Mouse (Mus musculus) midbrain, postnatal 0 days (tissue): ENCODE data around the gene Gal3st1. TPM values are rescaled to one million over a fixed set of nuclear protein-coding genes. Genes with fewer than 3 reads are reported as not detected.
A peak's percentile ranks its signal among the peaks of the same experiment; 100 is the strongest.
"Not testable (repeated sequence)": the region's sequence is repeated elsewhere in the genome, so short reads cannot be mapped to it uniquely, and the experiment has no call there.

Experiments used
- ATAC-seq: fragments of 200-750 bp; cut with Nextera tagmentation; 2 replicates; pipeline ENCODE4 v1.8.0; 2017; ENCODE audit warnings: moderate number of reproducible peaks, mild to moderate bottlenecking, moderate TSS enrichment, moderate library complexity; ENCODE audit not compliant: low FRiP score
- DNase-seq: peaks from one replicate; pipeline ENCODE4 v3.0.0-alpha.2; 2015; ENCODE audit warnings: low spot score
- H3K27ac ChIP-seq: fragments of 300-500 bp; sonication (generic); 2 replicates; pipeline ENCODE4 v1.5.1; 2014; ENCODE audit warnings: low read depth, mild to moderate bottlenecking, low read length, mixed read lengths
- H3K27me3 ChIP-seq: fragments of 300-500 bp; sonication (generic); 2 replicates; pipeline ENCODE4 v1.6.1; 2014; ENCODE audit warnings: low read length, control low read depth, mixed read lengths; ENCODE audit not compliant: insufficient read depth
- H3K36me3 ChIP-seq: fragments of 300-500 bp; sonication (generic); 2 replicates; pipeline ENCODE4 v1.6.1; 2014; ENCODE audit warnings: low read length, control low read depth, mixed read lengths; ENCODE audit not compliant: insufficient read depth
- H3K4me1 ChIP-seq: fragments of 300-500 bp; sonication (generic); 2 replicates; pipeline ENCODE4 v1.6.1; 2014; ENCODE audit warnings: mild to moderate bottlenecking, control low read depth, antibody characterized with exemption, low read length, mixed read lengths; ENCODE audit not compliant: insufficient read depth
- H3K4me2 ChIP-seq: fragments of 300-500 bp; sonication (generic); 2 replicates; pipeline ENCODE4 v1.6.1; 2014; ENCODE audit warnings: low read depth, mild to moderate bottlenecking, low read length, mixed read lengths; ENCODE audit not compliant: poor library complexity, severe bottlenecking
- H3K4me3 ChIP-seq: fragments of 300-500 bp; sonication (generic); 2 replicates; pipeline ENCODE4 v1.5.1; 2014; ENCODE audit warnings: low read depth, mild to moderate bottlenecking, low read length, moderate library complexity
- H3K9ac ChIP-seq: fragments of 300-500 bp; sonication (generic); replicated peaks from 2 replicates; pipeline ENCODE4 v1.6.1; 2014; ENCODE audit warnings: mild to moderate bottlenecking, low read length, moderate library complexity, mixed read lengths; ENCODE audit not compliant: poor library complexity, severe bottlenecking
- H3K9me3 ChIP-seq: fragments of 300-500 bp; sonication (generic); 2 replicates; pipeline ENCODE4 v1.6.1; 2016; ENCODE audit warnings: low read length, control low read depth
- CTCF ChIP-seq: IDR thresholded peaks from 2 replicates; pipeline ENCODE4 v1.5.1; 2016; ENCODE audit warnings: antibody characterized with exemption, mild to moderate bottlenecking
- WGBS: fragments of 180-500 bp; shearing (Covaris S2); extraction: QIAGEN DNeasy Blood & Tissue Kit; methylation state at CpG from one replicate; pipeline ENCODE4 v1.1.7; 2014; 5-methylcytosine and 5-hydroxymethylcytosine counted together
- polyA plus RNA-seq: library from polyadenylated mRNA; unstranded; fragments of >200 nt; fragmentation: Nextera tagmentation; extraction: Ambion mirVana; gene quantifications from 2 replicates; pipeline ENCODE4 v1.2.1, GENCODE M21; 2015
- total RNA-seq: library from RNA; depleted of rRNA; stranded (reverse); fragments of >200 nt; gene quantifications from 2 replicates; pipeline ENCODE4 v1.2.3, GENCODE M21; 2014

Gal3st1 gene
- total and polyA plus RNA-seq, 2 experiments from 2014 or later = 12.7 to 17.0 TPM

- no peak for TF ChIP-seq CTCF
- H3K27me3 ChIP-seq = no peaks in the 10 kb centered on the region
- no peak overlapping the region for H3K9ac ChIP-seq
- H3K4me2 ChIP-seq = no peak overlapping the region
- H3K4me3 ChIP-seq = no peak overlapping the region
- WGBS = 9% methylated on average over 1 of the region's 1 CpGs
- no peaks in the 10 kb centered on the region for H3K4me1 ChIP-seq
- H3K27ac ChIP-seq = no peak overlapping the region
- DNase-seq (no peak), ATAC-seq (no peak)
- H3K9me3 ChIP-seq = no peaks in the 10 kb centered on the region
- H3K36me3 ChIP-seq = no peaks in the 10 kb centered on the region
These were observed 37.0 kb upstream of the Gal3st1 start for GRCm38 (mm10) chr11:3946386-3946785.

- H3K4me2 ChIP-seq, H3K27me3 ChIP-seq, H3K9me3 ChIP-seq, H3K4me1 ChIP-seq, ATAC-seq, H3K9ac ChIP-seq, H3K27ac ChIP-seq, H3K4me3 ChIP-seq, DNase-seq, H3K36me3 ChIP-seq: not testable (repeated sequence)
- 78% methylated on average over 5 of the region's 5 CpGs for WGBS
These were observed 28.6 kb upstream of the Gal3st1 start for GRCm38 (mm10) chr11:3954876-3955275.

- not testable (repeated sequence) for H3K4me1 ChIP-seq, H3K9ac ChIP-seq, H3K27me3 ChIP-seq, H3K4me2 ChIP-seq, ATAC-seq, H3K27ac ChIP-seq, H3K36me3 ChIP-seq, DNase-seq, H3K4me3 ChIP-seq, H3K9me3 ChIP-seq
- WGBS = 72% methylated on average over 4 of the region's 4 CpGs
These were observed 28.1 kb upstream of the Gal3st1 start for GRCm38 (mm10) chr11:3955371-3955770.

GRCm38 (mm10) chr11:3960901-3961300, 22.5 kb upstream of the Gal3st1 start:
- no peak for TF ChIP-seq CTCF
- ATAC-seq (no peak), DNase-seq (no peak)
- 0 out of 2 replicates have a peak, but pooled peaks cover 6% of the 10 kb centered on the region for H3K4me1 ChIP-seq
- H3K9me3 ChIP-seq = no peaks in the 10 kb centered on the region
- WGBS = 50% methylated on average over 1 of the region's 2 CpGs
- no peak overlapping the region for H3K9ac ChIP-seq
- H3K27me3 ChIP-seq = no peaks in the 10 kb centered on the region
- no peak overlapping the region for H3K4me2 ChIP-seq
- H3K4me3 ChIP-seq = no peak overlapping the region
- no peak overlapping the region for H3K27ac ChIP-seq
- no peaks in the 10 kb centered on the region for H3K36me3 ChIP-seq

GRCm38 (mm10) chr11:3961761-3962160, 21.7 kb upstream of the Gal3st1 start:
- Histone ChIP-seq H3K4me2 (no peak overlapping the region), H3K27me3 (no peaks in the 10 kb centered on the region), H3K9me3 (no peaks in the 10 kb centered on the region), H3K36me3 (no peaks in the 10 kb centered on the region), H3K27ac (no peak overlapping the region), H3K9ac (no peak overlapping the region), H3K4me1 (0 out of 2 replicates have a peak, but pooled peaks cover 6% of the 10 kb centered on the region), H3K4me3 (no peak overlapping the region)
- ATAC-seq = no peak
- TF ChIP-seq CTCF = no peak
- no peak for DNase-seq
- WGBS = 84% methylated on average over 3 of the region's 3 CpGs

GRCm38 (mm10) chr11:3963155-3963554, 20.3 kb upstream of the Gal3st1 start:
- DNase-seq (no peak), ATAC-seq (no peak; the same call in 1 of the 2 replicates)
- Histone ChIP-seq H3K9me3 (no peaks in the 10 kb centered on the region), H3K4me2 (peak overlapping the region; percentile 81; the same call in 1 of the 2 replicates), H3K27ac (peak overlapping the region; percentile 58; the same call in 1 of the 2 replicates), H3K27me3 (no peaks in the 10 kb centered on the region), H3K36me3 (no peaks in the 10 kb centered on the region), H3K4me3 (peak overlapping the region; percentile 76), H3K4me1 (0 out of 2 replicates have a peak, but pooled peaks cover 6% of the 10 kb centered on the region), H3K9ac (no peak overlapping the region)
- 82% methylated on average over 10 of the region's 10 CpGs for WGBS
- no peak for TF ChIP-seq CTCF
